Mouse (Mus musculus): Measurements from ENCODE around the gene Ppfia4.

Ppfia4 gene

GRCm38 (mm10) chr1:134332770-134333271 is at the start of gene Ppfia4:
Gene Ppfia4 (minus strand): TSS chr1:134332928.
- DNase-seq (ENCODE audit: low spot score): no peak

DNA sequence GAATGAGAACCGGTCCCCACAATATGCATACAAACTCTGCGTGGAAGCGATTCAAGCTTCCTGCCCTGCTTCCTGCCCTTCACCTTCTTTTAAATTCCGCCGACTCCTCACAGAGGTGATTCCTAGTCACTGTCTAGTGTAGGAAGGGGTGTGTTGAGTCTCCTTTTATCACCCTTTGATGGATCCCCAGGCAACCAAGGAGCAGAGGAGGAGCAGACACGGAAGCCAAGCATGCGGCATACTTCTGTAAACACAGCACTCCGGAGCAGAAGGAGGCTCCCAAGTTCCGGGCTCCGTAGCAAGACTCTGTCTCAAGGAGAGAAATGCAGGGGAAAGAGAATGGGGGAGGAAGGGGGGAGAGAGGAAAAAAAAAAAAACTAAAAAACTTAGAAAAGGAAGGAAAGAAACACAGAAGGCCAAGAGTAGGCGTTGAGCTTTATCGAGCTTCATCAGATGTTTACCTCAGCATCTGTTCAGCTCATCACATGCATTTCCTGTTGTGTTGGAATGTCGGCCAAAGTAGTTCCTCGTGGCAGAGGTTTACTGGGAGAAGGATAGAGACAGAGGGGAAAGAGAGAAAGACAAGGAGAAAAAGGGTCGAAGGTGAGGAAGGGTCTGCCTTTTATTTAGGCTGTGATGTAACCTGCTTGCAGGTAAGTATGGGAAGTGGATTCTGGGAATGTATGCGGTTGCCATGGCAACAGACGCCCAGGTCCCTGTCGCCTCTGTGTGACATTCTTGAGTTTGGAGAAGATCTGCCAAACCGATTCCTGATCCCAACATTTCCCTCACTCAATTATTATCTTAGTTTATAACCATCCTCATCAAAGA is 49.3 kb upstream of the Ppfia4 start:
- no peak for DNase-seq (ENCODE audit: low spot score)

DNA sequence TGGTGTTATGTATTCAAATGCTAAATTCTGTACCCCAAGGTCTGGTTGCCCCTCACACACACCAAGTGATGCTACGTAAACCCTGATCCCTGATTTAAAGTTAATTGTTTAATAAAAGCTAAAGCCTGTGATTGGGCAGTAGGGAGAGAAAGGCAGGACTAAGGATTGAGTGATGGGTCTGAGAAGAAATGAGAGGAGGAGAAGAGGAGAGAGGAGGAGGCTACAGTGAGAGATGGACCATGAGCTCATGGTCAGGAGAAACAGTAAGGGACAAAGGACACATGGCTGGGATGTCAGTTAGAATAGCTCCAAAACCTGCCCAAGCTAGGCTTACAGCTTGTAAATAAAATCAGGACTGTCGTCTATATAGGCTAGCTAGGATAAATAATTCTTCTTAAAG is 48.3 kb upstream of the Ppfia4 start:
- no peak for DNase-seq (ENCODE audit: low spot score)

- DNase-seq (ENCODE audit: low spot score): no peak
These were observed 41.4 kb upstream of the Ppfia4 start for GRCm38 (mm10) chr1:134374124-134374523.

GRCm38 (mm10) chr1:134368777-134369337 is 36.1 kb upstream of the Ppfia4 start:
- DNase-seq (ENCODE audit: low spot score): no peak

- no peak for DNase-seq (ENCODE audit: low spot score)
These were observed 32.8 kb upstream of the Ppfia4 start for GRCm38 (mm10) chr1:134365491-134365890.

- DNase-seq (ENCODE audit: low spot score): no peak
These were observed 30.5 kb upstream of the Ppfia4 start for GRCm38 (mm10) chr1:134363194-134363593.

DNA sequence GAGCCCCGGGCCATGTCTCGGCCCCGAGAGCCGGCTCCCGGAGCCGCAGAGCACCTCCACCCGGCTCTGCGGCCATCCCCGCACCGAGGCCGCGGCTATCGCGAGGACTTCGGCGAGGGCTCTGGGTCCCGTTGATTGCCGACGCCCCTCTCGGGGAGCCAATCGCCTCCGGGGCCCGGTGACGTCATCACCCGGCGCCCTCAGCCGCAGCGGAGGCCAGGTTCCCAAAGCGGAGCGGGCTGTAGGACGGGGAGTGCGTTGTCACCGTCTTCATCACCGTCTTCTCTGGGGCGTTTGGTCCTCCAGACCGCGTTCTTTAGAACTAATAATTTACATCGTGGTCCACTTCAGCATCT is 29.1 kb upstream of the Ppfia4 start, which contains the start of gene Tmem183a:
Tmem183a (minus strand) TSS at position 123 of the 356 bp plus-strand sequence.
- DNase-seq (ENCODE audit: low spot score): peak; percentile 82

DNA sequence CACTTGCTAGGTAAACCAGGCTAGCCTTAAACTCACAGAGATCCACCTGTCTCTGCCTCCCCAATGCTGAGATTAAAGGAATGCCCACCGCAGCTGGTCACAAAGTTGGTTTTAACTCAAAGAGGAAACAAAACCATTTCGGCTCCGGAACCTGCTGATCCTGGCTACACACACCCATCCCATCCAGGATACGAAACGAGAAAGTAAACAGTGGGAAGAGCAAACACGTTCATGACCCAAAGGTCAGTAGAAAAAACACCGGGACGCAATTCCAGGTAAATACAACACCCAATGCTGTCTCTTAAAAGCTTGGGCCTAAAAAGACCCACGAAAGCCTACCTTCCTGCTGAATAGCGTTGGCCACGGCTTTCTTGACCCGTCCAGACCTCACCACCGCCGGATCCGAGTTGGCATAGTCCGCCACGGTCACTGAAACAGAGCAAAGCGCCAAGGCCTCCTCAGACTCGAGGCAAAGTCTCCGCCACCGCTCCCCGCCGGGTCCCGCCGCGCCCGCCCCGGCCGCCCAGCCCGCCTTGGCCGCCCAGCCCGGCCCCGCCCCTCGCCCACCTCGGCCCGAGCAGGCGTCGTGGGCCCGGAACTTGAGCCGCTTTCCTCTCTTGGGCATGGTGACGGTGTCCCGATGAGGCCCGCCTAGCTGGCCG is 28.6 kb upstream of the Ppfia4 start:
- no peak for DNase-seq (ENCODE audit: low spot score)

DNA sequence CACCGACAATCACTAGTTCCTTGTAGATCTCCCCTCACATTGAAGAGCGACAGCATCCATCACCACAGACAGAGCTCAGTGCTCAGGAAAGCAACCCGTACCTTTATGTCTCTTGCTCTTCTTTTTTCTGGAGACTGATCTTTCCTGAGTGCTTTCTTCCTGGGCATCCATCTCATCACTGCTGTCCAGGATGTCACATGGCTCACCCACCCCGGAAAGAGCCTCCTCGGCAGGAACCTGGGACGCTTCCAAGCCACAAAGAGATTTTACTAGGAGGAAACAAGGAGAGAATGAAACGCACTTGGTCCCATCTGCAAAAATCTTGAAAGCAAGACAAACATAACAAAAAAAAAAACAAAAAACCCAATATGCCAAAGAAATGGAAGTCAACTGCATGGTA is 27.9 kb upstream of the Ppfia4 start:
- no peak for DNase-seq (ENCODE audit: low spot score)

- no peak for DNase-seq (ENCODE audit: low spot score)
These were observed 24.7 kb upstream of the Ppfia4 start for GRCm38 (mm10) chr1:134357461-134357860.

DNA sequence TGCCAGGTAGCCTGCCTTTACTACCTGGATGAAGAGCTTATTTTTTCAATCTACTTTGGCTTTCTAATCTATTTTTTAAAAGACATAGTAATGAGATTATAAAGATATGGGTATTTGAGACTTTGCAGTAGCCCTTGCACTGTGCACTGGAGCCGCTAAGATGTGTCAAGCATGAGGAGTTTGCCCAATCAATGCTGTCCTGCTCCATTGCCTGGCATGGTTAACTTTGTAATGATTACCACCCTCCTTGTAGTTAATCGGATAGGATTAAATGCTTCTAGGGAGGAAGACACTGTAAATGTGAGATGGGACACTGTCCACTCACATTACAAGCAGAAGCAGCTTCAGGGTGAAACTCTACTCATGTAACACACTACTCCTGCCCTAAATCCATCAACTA is 20.6 kb upstream of the Ppfia4 start:
- no peak for DNase-seq (ENCODE audit: low spot score)

GRCm38 (mm10) chr1:134347791-134348190 is 15.1 kb upstream of the Ppfia4 start:
- no peak for DNase-seq (ENCODE audit: low spot score)

GRCm38 (mm10) chr1:134345075-134345474 is 12.3 kb upstream of the Ppfia4 start:
- DNase-seq (ENCODE audit: low spot score): no peak

DNA sequence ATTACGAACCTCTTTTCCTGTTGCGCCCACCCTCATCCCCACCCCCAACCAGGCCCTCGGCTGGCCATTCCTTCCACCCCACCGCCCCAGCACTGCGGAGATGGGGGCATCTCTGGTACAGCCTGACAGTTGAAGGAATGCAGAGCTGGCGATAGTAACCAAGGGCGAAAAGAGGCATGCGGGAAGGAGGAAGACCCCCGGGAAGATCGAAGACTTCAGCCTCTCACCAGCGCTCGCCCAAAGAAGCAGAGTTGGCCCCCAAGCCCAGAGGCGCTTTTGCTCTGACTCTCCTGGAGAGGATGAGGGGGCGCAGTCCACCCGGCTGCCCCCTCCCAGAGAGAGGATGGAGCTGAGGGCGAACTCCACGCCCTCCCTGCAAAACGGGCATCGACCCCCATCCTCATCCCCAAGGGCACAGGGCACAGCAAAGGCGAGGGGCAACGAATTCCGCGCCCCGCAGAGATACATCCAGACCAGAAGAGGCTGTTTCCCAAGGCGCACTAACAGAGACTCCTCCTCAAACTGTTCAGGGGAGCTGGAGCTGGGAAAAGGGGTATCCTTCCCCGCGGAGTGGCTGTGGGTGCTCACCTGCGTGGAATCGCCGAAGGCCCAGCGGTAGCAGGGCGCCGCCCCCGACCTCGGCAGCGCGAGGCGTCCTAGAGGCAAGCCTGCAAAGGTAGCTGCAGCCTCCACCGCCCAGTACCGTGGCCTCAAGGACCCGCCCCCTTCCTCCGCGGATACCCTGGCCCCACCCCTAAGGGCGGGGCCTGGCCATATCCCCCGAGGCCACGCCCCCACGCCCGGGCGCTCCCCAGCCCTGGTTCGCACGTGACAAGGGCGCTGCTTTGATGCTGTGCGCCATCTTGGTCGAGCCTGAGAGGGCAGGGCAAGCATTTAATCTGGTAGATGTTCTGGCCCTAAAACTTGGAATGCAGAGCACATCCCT is 11.6 kb upstream of the Ppfia4 start:
- DNase-seq (ENCODE audit: low spot score): peak; percentile 49

DNA sequence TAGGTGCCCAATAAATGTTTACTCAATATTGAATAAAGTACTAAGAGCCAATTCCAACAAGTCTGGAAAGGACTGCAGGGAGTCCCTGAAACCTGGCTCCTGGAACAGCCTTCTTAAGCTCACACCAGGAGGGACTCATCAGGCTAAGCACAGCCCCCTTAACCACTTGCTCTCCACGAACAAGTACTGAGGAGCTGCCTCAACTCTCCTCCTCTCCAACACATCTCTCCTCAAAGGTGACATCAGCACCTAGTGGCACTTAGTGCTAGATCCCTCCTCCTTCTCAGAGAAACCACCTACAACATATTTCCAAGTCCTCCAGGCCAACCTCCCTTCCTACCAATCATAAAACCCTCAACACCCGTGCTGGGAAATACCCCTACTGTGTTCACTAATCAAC is 10.8 kb upstream of the Ppfia4 start:
- no peak for DNase-seq (ENCODE audit: low spot score)

DNA sequence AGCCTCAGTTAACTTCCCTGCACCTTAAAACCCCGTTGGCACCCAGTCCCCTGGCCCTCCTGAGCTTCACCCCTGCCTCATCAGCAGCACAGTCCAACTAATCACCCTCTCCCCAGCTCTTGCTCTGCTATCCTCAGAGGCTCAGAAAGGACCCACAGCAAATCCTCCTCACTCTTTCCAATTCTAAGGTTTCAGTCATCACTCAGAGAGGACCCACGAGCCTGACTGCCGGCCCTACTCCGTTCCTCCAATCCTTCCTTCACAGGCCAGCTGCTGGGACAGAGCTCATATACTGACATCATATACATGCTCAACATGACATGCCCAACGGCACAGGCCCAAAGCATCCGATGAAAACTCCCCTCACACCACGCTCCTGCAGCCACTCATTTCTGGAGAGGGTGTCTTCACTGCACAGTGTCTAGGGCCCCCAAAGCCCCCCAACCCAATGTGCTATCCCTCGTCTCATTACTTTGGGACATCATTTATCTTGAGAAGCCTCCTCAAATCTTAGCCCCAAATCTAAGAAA is 10.1 kb upstream of the Ppfia4 start:
- DNase-seq (ENCODE audit: low spot score): no peak

DNA sequence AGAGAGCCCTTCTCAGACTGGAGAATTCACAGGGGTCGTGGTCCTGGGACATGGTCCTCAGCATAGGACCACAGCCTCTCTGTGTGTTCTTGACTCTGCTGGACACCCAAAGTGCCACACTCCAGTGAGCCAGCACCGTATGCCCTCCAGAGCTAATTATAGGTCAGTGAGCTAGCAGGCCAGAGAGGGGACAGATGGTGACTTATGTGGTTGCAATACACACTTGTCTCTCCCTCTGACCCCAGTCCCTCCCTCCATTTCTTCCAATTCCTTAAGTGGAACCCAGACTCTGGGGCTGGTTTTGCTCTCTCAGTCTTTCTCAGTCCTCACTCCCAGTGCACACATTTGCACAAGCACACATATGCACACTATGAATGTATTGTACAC is 9.5 kb upstream of the Ppfia4 start:
- DNase-seq (ENCODE audit: low spot score): no peak

- no peak for DNase-seq (ENCODE audit: low spot score)
These were observed 9.0 kb upstream of the Ppfia4 start for GRCm38 (mm10) chr1:134341641-134342277.

GRCm38 (mm10) chr1:134339757-134340619 is 7.3 kb upstream of the Ppfia4 start:
- no peak for DNase-seq (ENCODE audit: low spot score)

Data from layer of hippocampus, adult 9-10 months (tissue).